Mouse (Mus musculus): ENCODE data around the gene Rab11fip4.

- TF ChIP-seq EP300 (IDR thresholded peaks at IDR 0.05; ENCODE audit: low read depth) = no peak
- no peak for TF ChIP-seq CTCF (IDR thresholded peaks at IDR 0.05; ENCODE audit: low read depth)
Observed at GRCm38 (mm10) chr11:79716453-79716749, 125.4 kb downstream of the Rab11fip4 start.
